Mouse (Mus musculus) forelimb bud, embryonic 11.5 days (tissue): Measurements from ENCODE around the gene Smyd3.

Experiments
- DNase-seq: peaks from one replicate; pipeline ENCODE4 v3.0.0-alpha.2; 2012; ENCODE audit warnings: low read depth, low spot score

The Smyd3 gene

GRCm38 (mm10) chr1:179072935-179073654 lies 444.7 kb downstream of the Smyd3 start:
- no peak for DNase-seq

GRCm38 (mm10) chr1:179072406-179072805 lies 445.4 kb downstream of the Smyd3 start:
- DNase-seq, result no peak

- no peak for DNase-seq
Measured at GRCm38 (mm10) chr1:179068990-179069389, 448.9 kb downstream of the Smyd3 start.

DNA sequence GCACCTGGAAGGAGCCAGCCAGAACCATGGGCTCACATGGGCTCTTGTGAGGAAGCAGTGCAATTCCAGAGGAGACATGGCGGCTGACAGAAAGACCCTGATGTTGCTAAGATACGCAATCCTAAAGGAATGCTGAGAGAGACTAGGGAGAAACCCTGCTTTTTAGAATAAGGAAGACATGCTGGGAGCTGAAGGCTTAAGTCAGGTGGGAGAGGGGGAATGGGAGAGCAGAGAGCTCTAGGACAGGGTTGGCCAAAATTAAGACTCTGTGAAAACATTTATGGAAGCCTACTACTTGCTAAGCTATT lies 452.6 kb downstream of the Smyd3 start:
- DNase-seq, result no peak

- DNase-seq, result no peak
Measured at GRCm38 (mm10) chr1:179064601-179065293, 453.1 kb downstream of the Smyd3 start.

DNA sequence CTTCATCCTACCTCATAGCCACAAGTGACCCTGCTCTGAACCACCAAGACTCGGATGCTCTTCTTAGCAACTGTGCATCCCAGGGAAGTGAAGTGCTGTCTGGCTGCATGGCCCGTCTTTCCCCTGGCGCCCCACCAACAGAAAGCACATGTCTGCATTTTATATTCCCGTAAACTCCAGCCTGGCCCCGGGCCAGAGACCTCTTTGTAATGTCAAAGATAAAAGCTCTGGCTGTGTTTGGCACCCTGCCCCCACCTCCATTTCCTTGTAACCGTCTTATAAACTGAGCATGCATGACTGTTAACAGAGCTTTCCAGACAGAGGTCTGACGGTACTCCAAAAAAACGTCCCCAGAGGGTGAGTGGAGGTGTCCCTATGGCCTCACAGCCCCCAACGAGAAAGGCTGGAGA lies 456.1 kb downstream of the Smyd3 start:
- DNase-seq, result peak; percentile 80

- DNase-seq, result no peak
Measured at GRCm38 (mm10) chr1:179061053-179061452, 456.8 kb downstream of the Smyd3 start.

DNA sequence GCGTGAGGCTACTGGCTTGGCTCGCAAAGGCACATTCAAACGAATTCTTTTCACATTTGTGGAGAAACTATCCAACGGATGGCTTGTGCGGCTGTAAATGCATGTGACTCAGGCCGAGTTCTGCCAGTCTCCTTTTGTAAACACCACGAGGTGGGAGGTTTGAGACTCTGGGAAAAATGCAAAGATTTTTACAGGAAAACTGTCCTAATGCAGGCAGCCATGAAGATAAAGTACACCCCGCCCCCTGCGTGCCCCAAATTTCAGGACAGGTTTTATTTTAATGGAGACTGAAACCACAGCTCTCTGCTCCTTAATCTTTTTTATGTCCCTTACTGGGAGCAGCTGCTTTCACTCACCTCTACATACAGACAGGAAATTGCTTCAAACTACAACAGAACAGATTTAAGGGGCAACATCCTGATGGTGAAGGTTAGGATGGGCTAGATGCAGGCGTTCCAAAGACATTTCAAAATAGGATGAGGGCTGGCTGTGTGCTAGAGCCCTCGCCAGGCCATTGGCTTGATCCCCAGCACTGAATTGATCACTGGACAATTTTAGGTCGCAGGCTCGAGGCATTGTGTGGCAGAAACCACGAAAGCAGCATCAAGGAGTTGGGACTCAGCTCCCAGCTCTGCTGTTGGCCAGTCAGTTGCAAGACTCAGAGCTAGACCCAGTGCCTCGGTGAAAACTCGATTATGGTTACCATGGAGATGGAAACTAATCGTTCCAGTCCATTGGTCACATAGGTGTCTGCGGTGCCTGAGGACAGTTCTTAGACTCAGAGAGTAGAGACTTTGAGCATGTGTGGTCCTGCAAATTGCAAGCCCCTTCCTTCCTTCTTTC lies 457.5 kb downstream of the Smyd3 start:
- peak; percentile 77 for DNase-seq

DNA sequence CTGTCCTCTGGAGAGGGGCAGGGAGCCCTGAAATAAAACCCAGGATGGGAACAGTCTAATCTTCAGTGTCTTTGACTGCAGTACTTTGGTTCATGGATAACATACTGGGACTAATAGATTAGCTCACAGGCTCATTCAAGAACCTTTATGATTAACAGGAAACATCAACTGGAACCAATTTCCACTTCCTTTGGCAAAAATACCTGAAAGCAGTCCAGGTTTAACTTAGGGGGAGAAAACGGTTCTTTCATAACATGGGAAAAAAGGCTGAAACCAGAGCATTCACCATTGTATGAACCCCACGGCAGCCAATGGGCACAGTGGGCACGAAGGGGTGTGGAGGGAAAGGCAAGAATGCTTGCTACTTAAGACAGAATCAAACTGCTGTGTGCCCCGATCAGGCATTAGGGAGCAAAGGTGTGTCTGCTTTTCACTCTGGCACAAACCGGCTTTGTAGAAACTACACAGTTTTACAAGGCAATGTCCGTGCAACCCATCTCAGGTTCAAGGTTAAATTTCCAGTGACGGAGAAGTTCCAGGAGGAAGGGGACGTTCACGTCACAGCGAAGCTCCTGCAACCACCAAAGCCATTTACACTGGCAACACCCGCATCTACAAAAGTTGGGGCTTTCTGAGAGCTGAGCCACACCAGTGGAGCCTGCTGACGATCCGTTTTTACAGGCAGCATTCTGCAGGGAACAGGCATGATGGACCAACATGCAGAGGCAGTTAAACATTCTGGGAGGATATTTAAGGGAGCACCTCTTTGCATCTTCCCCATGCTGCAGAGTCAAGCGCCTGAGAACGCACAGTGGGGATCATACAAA lies 458.3 kb downstream of the Smyd3 start:
- peak; percentile 28 for DNase-seq

GRCm38 (mm10) chr1:179058675-179059074 lies 459.2 kb downstream of the Smyd3 start:
- DNase-seq, result peak; percentile 40

GRCm38 (mm10) chr1:179055760-179056159 lies 462.1 kb downstream of the Smyd3 start:
- no peak for DNase-seq

DNA sequence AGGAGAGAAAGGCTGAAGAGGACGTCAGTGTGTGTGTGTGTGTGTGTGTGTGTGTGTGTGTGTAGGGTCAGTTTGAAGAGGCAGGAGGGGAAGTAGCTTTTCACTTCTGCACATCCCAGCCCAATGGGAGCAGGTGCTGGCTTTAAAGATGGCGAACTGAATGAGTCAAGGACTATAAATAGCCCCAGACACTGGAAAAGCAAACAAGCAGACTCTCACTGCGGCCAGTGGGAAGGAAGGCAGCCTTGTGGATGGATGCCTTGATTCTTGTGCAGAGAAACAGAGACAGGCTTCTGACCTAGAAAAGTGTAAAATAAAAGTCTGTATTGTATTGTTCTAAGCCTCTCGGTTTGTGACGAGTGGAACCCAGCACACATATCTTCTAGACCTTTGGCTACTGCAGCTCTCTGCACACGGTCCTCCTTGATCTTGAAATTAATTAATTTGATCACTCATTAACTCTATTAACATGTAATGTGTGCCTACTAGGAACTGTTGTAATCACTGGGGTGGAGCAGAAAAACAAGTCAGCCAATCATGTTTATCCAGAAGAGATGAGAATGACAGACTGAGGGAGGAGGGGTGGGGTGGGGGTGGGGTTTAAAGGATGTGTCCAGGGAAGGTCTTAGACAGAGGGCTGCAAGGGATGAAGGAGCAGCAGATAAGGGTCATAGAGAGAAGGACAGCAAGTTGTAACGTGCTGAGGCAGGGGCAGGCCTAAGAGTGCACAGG lies 463.3 kb downstream of the Smyd3 start:
- DNase-seq, result no peak

DNA sequence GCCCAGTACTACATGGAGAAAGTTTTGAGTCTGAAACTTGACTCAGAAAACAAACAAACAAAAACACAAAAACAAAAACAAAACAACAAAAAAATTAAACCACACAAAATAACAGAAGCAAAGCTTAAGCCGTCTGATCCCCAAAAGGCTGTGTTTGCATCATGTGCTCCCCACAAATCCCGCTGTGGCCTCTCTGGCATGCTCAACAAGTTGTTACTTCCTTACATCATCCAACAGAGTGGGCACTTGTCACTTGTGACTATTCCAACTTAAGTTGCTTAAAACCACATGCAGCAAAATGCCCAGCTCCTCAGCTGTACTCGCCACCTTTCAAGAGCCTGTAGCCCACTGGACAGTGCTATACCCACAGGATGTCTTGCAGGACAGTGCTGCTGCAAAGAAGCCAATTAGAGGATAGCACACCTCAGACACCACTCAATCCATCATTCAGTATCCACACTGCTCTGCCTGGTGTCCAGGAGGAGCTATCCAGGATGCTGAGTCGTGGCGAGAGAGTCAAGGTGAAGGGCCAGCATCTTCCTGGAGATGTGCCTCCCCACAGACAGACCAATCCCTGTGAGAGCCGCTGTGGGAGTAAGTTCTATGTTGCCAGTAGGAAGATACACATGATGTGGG lies 465.2 kb downstream of the Smyd3 start:
- DNase-seq, result no peak

GRCm38 (mm10) chr1:179047931-179048596 lies 469.8 kb downstream of the Smyd3 start:
- DNase-seq, result no peak

DNA sequence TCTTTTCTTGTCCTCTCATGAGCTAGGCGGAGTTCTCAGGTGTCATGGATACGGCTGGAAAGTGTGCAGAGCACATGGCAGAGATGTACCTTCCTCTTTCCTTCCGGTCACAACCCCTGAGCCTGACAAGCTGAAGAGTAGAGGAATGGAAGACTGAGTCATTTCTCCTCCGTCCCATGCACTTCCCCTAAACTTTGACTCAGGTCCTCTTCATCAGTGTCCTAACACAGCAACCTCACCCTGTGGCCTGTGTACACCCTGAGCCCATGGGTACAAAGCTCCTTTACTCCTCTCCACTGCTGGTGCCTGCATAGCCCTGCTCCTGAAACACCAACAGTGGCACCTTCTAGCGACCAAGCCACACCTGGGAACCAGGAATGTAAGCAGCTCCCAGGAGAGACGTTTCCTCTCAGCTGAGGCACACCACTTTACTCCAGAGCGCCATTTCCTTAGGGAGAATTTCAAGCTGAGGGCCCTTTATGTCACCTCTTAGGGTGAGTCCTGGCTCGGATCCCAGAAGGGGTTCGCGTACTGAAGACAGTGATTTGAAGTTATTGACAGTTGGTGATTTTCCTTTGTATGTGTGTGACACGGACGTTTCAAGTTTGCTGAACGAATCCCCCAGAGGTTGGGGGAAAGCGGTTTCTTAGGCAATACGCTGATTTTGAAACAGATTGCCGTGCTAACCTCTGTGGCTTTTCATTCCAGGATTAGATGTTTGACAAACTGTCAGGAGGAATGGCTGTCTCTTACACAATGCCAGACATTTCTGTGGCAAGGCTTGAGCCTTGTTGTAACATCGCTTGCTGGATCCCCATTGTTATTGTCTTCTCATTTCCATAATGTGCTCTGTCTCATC lies 471.8 kb downstream of the Smyd3 start:
- no peak for DNase-seq

DNA sequence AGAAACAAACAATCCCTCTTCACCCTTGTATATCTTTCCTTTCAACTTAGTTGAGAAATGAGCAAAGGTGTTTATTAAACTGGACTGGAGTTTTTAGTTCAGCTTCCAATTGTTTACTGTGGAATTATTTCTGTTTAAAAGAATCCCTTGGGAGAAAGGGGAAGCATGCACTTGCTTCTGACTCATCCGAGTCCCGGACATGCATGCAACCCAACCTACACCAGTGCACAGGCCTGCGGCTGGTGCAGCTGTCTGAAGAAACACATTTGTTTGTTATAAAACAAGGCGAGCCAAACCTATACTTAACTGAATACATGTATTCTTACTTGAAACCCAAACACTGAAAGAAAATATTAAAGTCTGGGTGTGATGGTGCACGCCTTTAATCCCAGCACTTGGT lies 473.7 kb downstream of the Smyd3 start:
- no peak for DNase-seq

DNA sequence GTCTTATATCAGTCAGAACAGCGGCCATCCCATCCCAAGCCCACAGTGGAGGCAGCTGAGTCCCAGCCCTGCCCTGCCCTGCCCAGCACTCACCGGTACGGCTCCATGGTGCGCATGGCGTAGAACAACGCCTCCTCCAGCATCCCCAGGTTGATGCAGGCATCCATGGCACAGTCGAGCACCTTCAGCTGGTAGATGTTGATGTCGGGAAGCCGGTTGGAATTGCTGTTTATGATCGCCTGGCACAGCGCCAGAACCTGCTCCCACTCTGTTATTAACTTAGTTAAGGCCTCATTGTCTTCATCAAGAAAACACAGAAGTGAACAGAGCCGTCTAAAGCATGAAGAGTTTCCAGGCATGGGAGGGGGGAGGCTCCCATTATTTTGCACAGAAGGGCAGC lies 474.2 kb downstream of the Smyd3 start:
- DNase-seq, result no peak

DNA sequence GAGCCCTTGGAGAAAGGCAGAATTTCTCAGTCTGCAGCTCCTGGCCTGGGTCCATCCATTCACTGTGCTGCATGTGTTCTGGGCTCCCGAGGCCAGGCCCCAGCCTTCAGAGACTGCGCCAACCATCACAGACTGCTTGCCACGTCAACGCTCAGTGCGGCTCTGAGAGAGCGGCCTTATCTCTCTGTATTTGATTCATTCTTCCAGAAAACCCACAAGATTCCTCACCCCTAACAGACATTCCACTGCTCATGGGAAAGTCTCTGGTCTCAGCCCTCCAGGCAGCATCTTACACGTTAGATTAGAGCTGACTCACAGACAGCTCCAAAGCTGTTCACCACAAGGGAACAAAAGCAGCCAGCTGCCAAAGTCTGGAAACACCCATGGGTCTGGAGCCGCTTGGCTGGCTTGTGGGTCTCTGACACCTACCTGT lies 475.9 kb downstream of the Smyd3 start:
- DNase-seq, result no peak
